Mouse (Mus musculus) layer of hippocampus, postnatal 25 days (tissue): ENCODE results near the gene Cry2. TPM values are rescaled to one million over a fixed set of nuclear protein-coding genes. Genes with fewer than 3 reads are reported as not detected.
A peak's percentile ranks its signal among the peaks of the same experiment; 100 is the strongest.
"Not testable (repeated sequence)": the region's sequence is repeated elsewhere in the genome, so short reads cannot be mapped to it uniquely, and the experiment has no call there.

ENCODE experiments used
- DNase-seq, 2 experiments: peaks; one replicate each; pipeline ENCODE4 v3.0.0; 2022; ENCODE audit warnings: mixed read lengths in 2 of 2, low spot score in 1 of 2; ENCODE audit errors: extremely low spot score in 1 of 2
- total RNA-seq, 2 experiments: library from RNA; stranded (reverse); gene quantifications; 2 replicates each; pipeline ENCODE4 v1.2.3; 2021

Gene Cry2
- total RNA-seq, result 100 to 1,000 TPM in 1 of 2 experiments, 10 to 100 TPM in 1; 85.6 to 106 TPM

- DNase-seq, result peak; percentile 91 to 95
Observed at GRCm38 (mm10) chr2:92433578-92434374, at the start of gene Cry2. Gene Cry2 (minus strand): TSS chr2:92434043.

GRCm38 (mm10) chr2:92483505-92483904 lies 49.7 kb upstream of the Cry2 start:
- DNase-seq, result no peak

- no peak for DNase-seq
Observed at GRCm38 (mm10) chr2:92482551-92482950, 48.7 kb upstream of the Cry2 start.

GRCm38 (mm10) chr2:92478313-92478688 lies 44.5 kb upstream of the Cry2 start:
- DNase-seq, result no peak

GRCm38 (mm10) chr2:92477672-92478312 lies 43.9 kb upstream of the Cry2 start:
- DNase-seq, result peak in 1 of 2 experiments; percentile 28

- not testable (repeated sequence) for DNase-seq
Observed at GRCm38 (mm10) chr2:92476580-92476979, 42.7 kb upstream of the Cry2 start.

- DNase-seq, result no peak
Observed at GRCm38 (mm10) chr2:92475711-92476110, 41.9 kb upstream of the Cry2 start.

- no peak for DNase-seq
Observed at GRCm38 (mm10) chr2:92474920-92475319, 41.1 kb upstream of the Cry2 start.

GRCm38 (mm10) chr2:92471886-92472670 lies 38.2 kb upstream of the Cry2 start:
- DNase-seq, result no peak

GRCm38 (mm10) chr2:92464690-92465089 lies 30.8 kb upstream of the Cry2 start:
- DNase-seq, result no peak

- no peak for DNase-seq
Observed at GRCm38 (mm10) chr2:92461215-92461614, 27.4 kb upstream of the Cry2 start.

GRCm38 (mm10) chr2:92459921-92460707 lies 26.3 kb upstream of the Cry2 start, which contains the start of gene Slc35c1:
Gene Slc35c1 (minus strand): TSS chr2:92460538.
- no peak for DNase-seq

GRCm38 (mm10) chr2:92459141-92459920 lies 25.5 kb upstream of the Cry2 start:
- peak; percentile 69 to 78 for DNase-seq

- no peak for DNase-seq
Observed at GRCm38 (mm10) chr2:92458481-92458880, 24.6 kb upstream of the Cry2 start.

- no peak for DNase-seq
Observed at GRCm38 (mm10) chr2:92456970-92457530, 23.2 kb upstream of the Cry2 start.

- DNase-seq, result no peak
Observed at GRCm38 (mm10) chr2:92455704-92456103, 21.9 kb upstream of the Cry2 start.

- DNase-seq, result no peak
Observed at GRCm38 (mm10) chr2:92454166-92454565, 20.3 kb upstream of the Cry2 start.

GRCm38 (mm10) chr2:92451126-92451525 lies 17.3 kb upstream of the Cry2 start:
- DNase-seq, result no peak

- DNase-seq, result no peak
Observed at GRCm38 (mm10) chr2:92447121-92447740, 13.4 kb upstream of the Cry2 start.
